8 mouse cellular contexts compared by ENCODE assay signal in the genomic region with DNA sequence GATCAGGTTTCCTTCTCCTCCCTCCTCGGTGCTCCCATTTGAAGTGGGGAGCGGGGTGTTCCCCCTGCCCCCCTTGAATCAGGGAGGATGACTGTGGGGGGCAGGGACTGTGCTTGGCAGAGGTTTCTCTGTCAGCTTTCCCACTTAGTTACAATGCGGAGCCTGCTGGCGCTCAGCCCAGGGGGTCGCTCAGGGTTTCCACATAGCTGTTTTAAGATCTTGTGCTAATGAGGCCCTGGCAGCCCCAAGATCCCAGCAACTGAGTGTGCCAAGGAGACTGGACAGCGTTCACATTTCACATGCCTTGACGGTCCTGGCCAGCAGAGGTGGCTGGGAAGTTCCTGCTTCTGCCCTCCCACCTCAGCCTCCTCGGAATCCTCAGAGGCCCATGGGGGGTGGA.
DNase-seq lines count a peak whose midpoint lies in the region; ATAC-seq and TF ChIP-seq lines count a peak whose summit lies in the region.

No protein-coding gene starts in this region.

- H3K4me3 ChIP-seq in kidney, postnatal 0 days (replicated peaks; ENCODE audit: low read depth, low read length), result no peak overlapping the region
- no peak overlapping the region for H3K4me3 ChIP-seq in embryonic facial prominence, embryonic 10.5 days
- H3K4me3 ChIP-seq in stomach, embryonic 15.5 days (replicated peaks), result no peak overlapping the region

- no peak for TF ChIP-seq CTCF in kidney, postnatal 0 days (IDR thresholded peaks at IDR 0.05; ENCODE audit: low read depth)

- WGBS in kidney, postnatal 0 days, result 21% methylated on average over 8 of the region's 8 CpGs
- 25% methylated on average over 8 of the region's 8 CpGs for whole genome bisulfite sequencing in embryonic facial prominence, embryonic 10.5 days
- WGBS in stomach, embryonic 15.5 days, result 20% methylated on average over 8 of the region's 8 CpGs

- H3K36me3 ChIP-seq in kidney, postnatal 0 days (ENCODE audit: insufficient read depth, low read length), result no peaks in the 10 kb centered on the region
- no peaks in the 10 kb centered on the region for H3K36me3 ChIP-seq in embryonic facial prominence, embryonic 10.5 days (replicated peaks)
- no peaks in the 10 kb centered on the region for H3K36me3 ChIP-seq in stomach, embryonic 15.5 days

- no peak overlapping the region for H3K9ac ChIP-seq in kidney, postnatal 0 days (ENCODE audit: low read depth, low read length)
- no peak overlapping the region for H3K9ac ChIP-seq in stomach, embryonic 15.5 days

- no peak for ATAC-seq in kidney, postnatal 0 days (replicated peaks; ENCODE audit: low FRiP score, low read depth)
- ATAC-seq in stomach, embryonic 15.5 days (ENCODE audit: insufficient read depth, low FRiP score, low read depth), result peak; percentile 37; the same call in 1 of the 2 replicates

- peaks cover 8% of the 10 kb centered on the region for H3K4me1 ChIP-seq in kidney, postnatal 0 days (replicated peaks; ENCODE audit: insufficient read depth, low read length)
- H3K4me1 ChIP-seq in embryonic facial prominence, embryonic 10.5 days, result peaks cover 71% of the 10 kb centered on the region
- peaks cover 34% of the 10 kb centered on the region for H3K4me1 ChIP-seq in stomach, embryonic 15.5 days

- H3K4me2 ChIP-seq in kidney, postnatal 0 days (ENCODE audit: low read length), result no peak overlapping the region
- H3K4me2 ChIP-seq in stomach, embryonic 15.5 days, result 0 out of 2 replicates have a peak overlapping the region, but pooled peaks have one; percentile 5

- peak; percentile 64 for DNase-seq in kidney, postnatal 0 days (ENCODE audit: low spot score)
- no peak for DNase-seq in kidney, adult 9 months
- no peak for DNase-seq in embryonic facial prominence, embryonic 10.5 days (ENCODE audit: low spot score)
- DNase-seq in frontal cortex, postnatal 36 days (ENCODE audit: low spot score in 2 of 2), result peak; percentile 55 to 76
- peak; percentile 84 for DNase-seq in left cerebral cortex, postnatal 4 days
- no peak for DNase-seq in natural killer cell, adult 2 months (ENCODE audit: low spot score in 2 of 2)
- DNase-seq in ovary, postnatal 14 days (ENCODE audit: low spot score), result no peak

- intact Hi-C loops in left cerebral cortex, postnatal 4 days (cut with DNase I), result no loop called here

- no peaks in the 10 kb centered on the region for H3K27me3 ChIP-seq in kidney, postnatal 0 days (ENCODE audit: insufficient read depth, low read length)
- H3K27me3 ChIP-seq in embryonic facial prominence, embryonic 10.5 days (replicated peaks; ENCODE audit: low read depth, poor library complexity, severe bottlenecking), result peaks cover 59% of the 10 kb centered on the region
- H3K27me3 ChIP-seq in stomach, embryonic 15.5 days (replicated peaks), result no peaks in the 10 kb centered on the region

- no peak overlapping the region for H3K27ac ChIP-seq in kidney, postnatal 0 days
- H3K27ac ChIP-seq in embryonic facial prominence, embryonic 10.5 days (replicated peaks), result peak overlapping the region; percentile 37; the same call in 1 of the 2 replicates
- H3K27ac ChIP-seq in stomach, embryonic 15.5 days, result peak overlapping the region; percentile 21; the same call in 1 of the 2 replicates

- H3K9me3 ChIP-seq in kidney, postnatal 0 days (replicated peaks; ENCODE audit: low read length), result no peaks in the 10 kb centered on the region
- no peaks in the 10 kb centered on the region for H3K9me3 ChIP-seq in embryonic facial prominence, embryonic 10.5 days
- H3K9me3 ChIP-seq in stomach, embryonic 15.5 days, result no peaks in the 10 kb centered on the region

Comparison
In these comparisons a context has a peak if more than half of its experiments do, and no peak if none do; other contexts are left out.
1. DNase-seq: peak in kidney, postnatal 0 days (single experiment), frontal cortex, postnatal 36 days (2 of 2) and left cerebral cortex, postnatal 4 days (single experiment); none in kidney, adult 9 months (single experiment), embryonic facial prominence, embryonic 10.5 days (single experiment), natural killer cell, adult 2 months (0 of 2) and ovary, postnatal 14 days (single experiment).